Mouse (Mus musculus): ENCODE results near the gene Lrrc25.

GRCm38 (mm10) chr8:70591569-70591968 lies 24.4 kb upstream of the Lrrc25 start:
- no peak for TF ChIP-seq POLR2A (IDR thresholded peaks at IDR 0.05; ENCODE audit: low read depth, low read length)
- no peak for TF ChIP-seq CTCF (conservative IDR thresholded peaks at IDR 0.05; ENCODE audit: insufficient read depth, insufficient read length, low read depth, low read length)
